Mouse (Mus musculus) hematopoietic stem cell, adult 5-6 weeks (primary cell): Measurements from ENCODE around the gene Whamm. TPM values are rescaled to one million over a fixed set of nuclear protein-coding genes. Genes with fewer than 3 reads are reported as not detected.

Experiments used
- ATAC-seq, 2 experiments: fragments of 125-278 bp in 1 of 2; replicated peaks in 1 of 2; 2 replicates each; pipeline ENCODE4 v1.8.0; 2016 to 2017; ENCODE audit warnings: inconsistent platforms in 2 of 2, mild to moderate bottlenecking in 2 of 2, moderate number of reproducible peaks in 2 of 2, low read depth in 1 of 2, moderate TSS enrichment in 1 of 2; ENCODE audit not compliant: low FRiP score in 2 of 2, poor library complexity in 2 of 2, severe bottlenecking in 2 of 2, insufficient read depth in 1 of 2, low TSS enrichment in 1 of 2
- total RNA-seq: library from RNA; stranded (forward); fragments of 172-1452, 232-1000 nt; gene quantifications from 2 replicates; pipeline ENCODE4 v1.2.3, GENCODE M21; 2017

Gene Whamm
- total RNA-seq = 25.1 and 26.7 TPM in 2 replicates

DNA sequence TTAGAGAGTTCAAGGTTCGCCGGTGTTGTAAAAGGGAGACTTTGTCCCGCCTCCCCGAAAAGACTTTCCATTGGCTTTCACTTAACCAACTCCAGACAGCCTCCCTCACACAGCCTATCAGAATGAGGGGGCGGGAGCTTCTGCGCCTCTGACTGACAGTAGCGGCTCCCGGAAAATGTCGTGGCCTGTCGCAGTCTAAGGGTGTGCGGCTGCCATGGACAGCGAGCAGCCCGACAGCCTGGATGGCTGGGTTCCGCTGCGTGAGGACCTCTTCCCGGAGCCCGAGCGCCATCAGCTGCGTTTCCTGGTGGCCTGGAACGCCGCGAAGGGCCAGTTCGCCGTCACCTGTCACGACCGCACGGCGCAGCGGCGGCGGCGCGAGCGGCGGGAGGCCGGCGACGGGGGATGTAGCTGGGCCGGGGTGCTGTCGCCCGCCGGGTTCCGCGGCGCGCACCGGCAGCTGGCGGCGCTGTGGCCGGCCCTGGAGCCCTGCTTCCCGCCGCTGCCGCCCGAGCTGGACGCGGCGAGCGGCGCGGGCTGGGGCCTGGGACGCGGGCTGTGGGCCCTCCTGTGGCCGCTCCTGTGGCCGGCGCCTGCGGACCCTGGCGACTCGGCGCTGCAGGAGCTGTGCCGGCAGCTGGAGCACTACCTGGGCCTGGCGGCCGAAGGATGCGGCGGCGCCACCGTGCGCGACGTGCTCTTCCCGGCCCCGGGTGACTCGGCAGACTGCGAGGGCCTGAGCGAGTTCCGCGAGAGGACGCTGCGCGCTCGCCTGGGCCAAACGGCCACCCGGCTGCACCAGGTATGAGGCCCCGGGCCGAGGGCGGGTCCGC is at the start of gene Whamm:
TSS of gene Whamm (plus strand) at position 159 of the 833 bp plus-strand sequence.
- ATAC-seq = peak; percentile 98 to 99

DNA sequence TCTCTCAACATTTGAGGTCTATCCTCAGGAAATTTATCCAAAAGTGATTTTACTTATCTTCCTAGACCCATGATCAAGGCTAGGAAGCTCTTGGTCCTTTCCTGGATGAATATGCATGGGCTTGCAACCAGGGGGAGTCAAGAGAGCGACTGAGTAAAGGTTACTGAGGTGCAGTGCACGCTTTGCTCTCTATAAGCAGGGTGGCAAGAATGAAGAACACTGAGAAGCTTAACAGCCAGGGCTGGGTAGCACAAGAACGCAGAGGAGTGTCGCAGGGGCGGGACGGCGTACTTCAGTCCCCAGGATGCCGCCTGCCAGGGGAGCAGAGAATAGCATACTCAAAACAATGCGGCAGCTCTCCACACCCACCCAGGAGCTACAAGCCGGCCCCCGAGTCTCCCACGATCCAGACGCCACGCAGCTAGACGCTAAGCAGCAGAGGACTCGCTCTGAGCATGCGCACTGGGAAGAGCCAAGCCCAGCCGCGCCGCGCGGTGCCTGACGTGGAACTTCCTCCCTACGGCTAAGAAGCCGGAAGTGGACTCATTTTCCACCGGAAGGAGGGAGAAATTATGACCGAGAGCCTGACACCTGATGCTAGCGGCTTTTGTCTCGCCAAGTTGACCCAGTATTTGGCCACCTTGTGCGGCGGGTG is 47.9 kb upstream of the Whamm start:
- ATAC-seq = peak; percentile 91 to 98

DNA sequence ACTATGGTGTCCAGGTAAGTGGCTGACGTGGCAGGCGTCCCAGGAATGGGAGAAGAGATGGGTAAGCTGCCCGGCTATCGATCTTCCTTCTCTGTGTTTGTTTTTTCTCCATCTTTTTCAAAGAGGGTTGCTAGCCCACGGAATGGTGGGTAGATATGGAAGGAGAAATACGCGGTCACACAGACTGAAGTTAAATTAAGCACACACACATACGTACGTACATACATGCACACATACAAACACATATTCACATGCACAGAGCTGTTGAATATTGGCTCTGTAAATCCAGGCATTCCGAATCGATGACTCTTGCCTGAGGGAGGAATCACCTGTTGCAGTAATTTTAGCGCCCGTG is 47.4 kb upstream of the Whamm start:
- no peak for ATAC-seq

DNA sequence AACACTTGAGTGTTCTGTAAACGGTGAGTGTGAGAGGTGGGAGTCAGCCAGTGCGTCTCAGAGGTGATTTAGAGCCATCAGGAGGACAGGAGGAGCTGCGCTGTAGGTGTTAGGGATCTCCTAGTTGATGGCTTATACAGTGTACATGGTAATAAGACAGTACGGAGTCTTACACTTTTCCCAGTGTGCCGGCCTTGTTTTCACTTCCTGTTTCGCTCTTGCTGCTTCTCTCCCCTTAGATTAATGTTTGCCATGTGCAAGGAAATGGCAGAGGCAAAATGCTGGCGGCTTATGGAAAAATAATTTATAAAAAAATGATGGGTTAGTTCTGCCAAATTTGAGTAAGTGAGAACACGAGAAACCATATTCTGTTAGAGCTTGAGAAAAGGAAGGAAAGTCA is 42.1 kb upstream of the Whamm start:
- ATAC-seq = no peak

DNA sequence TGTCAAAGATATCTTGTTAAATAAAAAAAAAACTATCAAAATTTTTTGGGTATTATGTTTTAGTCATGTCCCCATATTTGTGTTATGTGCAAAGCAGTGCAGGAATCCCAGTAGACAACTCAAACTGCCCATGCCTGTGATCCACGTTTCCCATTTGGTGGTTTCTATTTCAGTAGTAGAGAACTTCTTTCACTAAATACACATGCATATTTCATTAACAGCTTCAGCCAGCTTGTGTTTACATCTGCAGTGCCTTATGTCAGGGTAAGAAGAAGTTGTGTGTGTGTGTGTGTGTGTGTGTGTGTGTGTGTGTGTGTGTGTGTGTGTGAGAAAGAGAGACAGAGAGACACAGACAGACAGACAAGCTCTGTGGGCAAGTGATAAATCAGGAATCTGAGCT is 39.6 kb upstream of the Whamm start:
- ATAC-seq = no peak

DNA sequence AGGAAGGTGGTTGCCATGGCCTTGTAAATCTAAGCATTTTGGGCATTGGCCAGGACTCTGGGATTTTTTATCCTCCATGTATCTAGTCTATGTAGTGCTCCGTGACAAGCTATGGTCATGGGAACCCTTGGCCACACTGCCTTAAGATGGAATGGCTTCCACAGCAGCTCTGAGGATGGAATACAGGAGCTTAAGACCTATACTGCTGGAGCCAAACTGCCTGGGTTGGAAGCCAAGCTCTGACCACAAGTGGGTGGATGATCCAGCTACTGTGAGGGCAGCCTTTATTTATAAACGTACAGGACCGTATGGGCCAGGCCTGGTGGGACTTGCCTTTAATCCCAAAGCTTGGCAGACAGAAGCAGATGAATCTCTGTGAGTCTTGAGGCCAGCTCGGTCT is 34.6 kb upstream of the Whamm start:
- ATAC-seq = no peak

DNA sequence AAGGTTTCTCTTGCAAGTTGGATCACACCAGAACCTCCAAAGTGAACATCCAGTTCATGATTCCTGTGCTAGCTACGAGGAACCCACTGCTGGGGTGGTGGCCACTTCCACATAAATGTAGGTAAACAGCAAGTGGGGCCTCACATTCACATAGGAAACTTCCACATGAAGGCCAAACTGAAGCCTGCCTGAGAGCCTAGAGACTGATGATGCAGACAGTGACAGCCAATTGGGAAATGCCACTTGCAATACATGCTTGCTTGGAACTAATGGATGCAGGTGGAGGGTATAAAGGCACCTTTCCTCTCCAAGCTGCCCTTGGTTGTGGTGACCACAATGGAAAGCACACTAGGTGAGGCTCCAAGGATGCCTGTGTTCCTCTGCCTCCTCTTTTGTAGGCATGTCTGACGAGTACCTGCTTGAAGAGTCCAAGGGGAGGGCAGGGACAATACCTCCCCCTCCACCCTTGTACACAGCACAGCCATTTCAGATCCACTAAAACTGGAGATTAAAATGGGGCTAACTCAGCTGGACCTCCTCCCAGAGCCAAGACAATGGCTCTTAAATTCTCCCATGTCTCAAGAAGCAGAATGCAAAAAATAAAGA is 32.9 kb upstream of the Whamm start:
- ATAC-seq = 0 out of 4 replicates have a peak, but pooled peaks of 1 of the 2 experiments have one; percentile 29

DNA sequence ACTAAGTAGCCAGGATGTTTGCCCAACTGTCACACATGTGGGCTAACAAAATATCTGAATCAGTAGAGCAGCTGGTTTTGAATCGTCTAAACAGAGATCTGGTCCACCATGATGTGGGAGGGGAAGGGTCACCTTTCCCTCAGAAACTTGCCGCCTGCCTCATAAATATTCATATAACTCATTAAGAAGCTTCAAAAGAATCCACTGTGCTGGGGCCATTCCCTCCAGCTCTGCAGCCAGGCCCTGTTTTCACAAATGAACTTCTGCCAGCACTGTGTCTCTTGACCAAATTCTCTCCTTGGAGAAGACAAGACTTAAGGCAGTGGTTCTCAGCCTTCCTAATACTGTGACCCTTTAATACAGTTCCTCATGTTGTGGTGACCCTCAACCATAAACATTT is 31.5 kb upstream of the Whamm start:
- no peak for ATAC-seq

DNA sequence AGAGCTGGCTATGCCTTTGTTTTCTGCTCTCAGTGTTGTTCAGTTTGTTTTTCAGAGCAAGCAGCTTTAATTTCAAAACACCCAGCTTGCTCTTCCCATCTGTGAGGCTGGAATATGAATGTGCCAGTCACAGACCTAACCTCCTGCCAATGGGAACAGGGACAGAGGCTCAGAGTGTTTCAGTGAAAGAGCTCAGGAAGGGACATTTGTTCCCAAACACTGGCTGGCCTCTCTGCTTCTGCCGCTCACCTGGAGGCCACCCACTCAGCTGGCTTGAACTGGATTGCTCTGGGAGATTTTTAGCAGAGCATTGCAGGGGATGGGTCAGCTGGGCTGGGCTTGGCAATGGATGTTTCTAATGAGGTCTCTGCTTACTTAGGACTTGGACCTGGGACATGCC is 30.1 kb upstream of the Whamm start:
- ATAC-seq = no peak

DNA sequence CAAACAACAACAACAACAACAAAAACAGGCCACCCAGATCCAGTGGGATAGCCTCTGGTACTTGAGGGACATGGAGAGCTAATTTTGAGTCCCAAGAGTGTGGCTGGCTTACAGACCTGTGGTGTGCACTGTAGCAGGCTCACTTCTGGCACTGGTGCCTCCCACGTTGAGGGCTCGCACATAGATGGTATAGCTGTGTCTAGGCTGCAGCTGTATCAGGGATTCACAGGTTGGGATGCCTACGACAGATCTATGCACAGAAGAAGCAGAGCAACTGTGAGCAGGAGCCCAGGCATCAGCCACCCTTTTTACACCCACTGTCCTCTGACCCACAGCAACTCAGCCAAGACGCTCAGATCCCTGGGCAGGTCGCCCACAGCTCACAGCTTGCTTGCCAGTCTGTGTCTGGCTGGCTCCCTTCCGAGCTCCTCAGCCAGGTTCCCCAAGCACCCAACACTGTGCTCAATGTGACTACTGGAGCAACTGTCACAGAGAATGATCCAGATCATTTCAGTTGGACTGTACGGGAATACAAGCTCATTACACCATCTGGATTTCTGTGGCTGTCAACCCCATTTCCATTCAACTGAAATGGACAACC is 29.0 kb upstream of the Whamm start:
- no peak for ATAC-seq

DNA sequence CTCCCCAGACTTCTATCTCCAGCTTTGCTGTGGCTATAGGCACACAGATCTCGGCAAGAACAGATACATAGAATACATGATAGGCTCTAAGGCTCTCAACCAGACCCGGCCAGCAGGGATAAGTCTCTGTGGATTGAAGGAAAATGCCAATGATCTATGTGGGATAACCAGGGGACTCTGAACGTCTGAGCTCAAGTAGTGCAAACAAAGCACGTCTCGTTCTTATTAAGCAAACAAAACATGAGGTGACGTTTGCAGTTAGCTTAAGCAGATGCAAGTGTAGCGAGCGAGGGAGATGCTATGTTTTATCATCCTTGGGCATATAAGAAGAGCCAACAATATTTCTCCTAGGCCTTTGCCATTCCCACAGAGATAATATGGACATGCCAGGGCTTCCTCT is 28.1 kb upstream of the Whamm start:
- no peak for ATAC-seq

DNA sequence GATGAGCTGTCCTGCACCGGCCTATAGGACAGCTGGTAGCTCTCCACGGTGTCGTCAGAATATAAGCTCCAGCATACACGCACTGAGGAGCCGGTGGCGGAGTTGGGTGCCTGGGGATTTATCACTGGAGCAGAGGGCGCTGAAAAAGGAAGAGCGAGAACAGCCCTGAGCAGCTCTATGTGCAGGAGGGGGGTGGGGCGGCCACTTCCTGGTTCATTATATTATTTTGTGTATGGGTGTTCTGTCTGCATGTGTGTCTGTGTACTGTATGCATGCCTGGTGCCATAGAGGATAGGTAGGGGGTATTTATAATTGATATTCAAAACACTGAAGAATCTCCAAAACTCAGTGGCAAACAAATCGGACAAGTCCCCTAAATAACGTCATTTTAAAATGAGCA is 22.2 kb upstream of the Whamm start:
- no peak for ATAC-seq

DNA sequence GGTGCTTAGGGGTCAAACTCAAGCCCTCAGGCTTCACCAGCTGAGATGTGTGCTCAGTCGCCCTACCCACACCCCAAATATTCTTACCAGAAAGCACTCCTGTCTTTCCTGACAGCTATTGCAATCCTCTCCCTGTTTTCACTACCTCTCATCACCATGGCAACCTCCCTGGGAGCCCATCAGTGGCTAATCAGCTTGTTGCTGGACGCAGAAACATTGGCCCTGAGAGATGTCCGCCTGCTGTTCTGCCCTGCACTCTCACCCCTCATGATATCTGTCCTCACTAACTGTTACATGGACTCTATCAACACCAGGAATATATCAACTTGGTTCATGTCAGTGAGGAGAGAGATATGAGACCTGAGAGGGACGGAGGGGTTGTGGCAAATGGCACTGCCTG is 17.5 kb upstream of the Whamm start:
- no peak for ATAC-seq

DNA sequence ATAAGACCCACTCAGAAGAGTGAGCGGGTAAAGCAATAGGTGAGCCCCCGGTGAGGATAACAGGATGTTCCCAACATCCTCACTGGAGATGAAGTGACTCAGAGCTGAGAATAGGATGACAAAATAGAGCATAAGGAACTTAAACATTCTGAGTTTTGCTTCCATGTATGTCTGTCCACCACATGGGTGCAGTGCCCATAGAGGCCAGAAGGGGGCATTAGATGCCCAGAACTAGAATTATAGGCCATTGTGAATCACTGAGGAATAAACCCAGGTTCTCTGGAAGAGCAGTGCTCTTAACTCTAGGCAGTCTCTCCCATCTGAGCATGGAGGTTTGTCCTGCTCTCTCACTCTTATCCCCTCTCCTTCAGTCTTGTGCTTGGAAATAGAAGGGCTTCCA is 16.7 kb upstream of the Whamm start:
- 0 out of 4 replicates have a peak, but pooled peaks of 1 of the 2 experiments have one; percentile 22 for ATAC-seq

DNA sequence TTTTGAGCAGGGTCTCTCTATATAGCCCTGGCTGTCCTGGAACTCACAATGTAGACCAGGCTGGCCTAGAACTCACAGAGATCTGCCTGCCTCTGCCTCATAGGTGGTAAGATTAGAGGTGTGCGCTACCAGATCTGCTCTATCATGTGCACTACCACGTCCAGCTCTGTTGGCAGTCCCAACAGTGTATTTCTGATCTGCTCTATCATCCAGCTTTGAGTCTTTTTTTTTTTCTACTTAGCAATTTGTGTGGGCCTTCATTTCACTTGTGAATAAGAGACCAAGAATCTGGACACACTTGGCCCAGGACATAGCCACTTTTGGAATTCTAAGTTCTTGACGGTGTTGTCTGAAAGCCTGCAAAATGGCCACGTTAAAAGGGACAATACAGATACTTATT is 14.2 kb upstream of the Whamm start:
- ATAC-seq = no peak

DNA sequence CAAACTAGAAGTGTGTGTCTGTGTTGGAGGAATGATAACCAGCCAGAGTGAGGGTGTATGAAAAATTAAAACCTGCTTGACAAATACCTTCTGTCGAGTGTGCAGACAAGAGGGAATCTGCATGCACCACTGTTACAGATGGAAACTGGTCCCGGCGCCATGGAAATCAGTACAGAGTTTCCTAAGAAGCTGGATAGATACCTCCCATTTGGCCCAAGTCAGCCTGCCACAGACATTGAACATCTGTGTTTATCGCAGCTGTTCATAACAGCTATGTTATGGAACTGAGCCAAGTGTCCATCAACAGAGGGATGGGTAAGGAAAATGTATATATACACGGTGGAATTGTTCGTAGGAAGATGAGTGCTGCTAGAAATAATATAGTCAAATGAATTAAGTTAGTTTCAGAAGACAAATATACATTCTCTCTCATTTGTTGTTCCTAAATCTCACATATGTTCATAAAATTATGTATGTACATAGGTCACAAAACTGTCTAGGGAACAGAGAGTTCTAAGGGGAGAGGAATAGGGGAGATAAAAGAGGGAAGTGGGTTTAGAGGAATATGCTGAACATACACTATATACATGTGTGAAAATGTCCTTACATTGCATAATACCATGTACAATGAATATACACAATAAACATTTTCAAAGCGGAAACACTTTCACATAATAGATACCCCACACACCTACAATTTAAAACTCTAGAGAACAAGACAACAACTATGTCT is 13.6 kb upstream of the Whamm start:
- ATAC-seq = no peak

DNA sequence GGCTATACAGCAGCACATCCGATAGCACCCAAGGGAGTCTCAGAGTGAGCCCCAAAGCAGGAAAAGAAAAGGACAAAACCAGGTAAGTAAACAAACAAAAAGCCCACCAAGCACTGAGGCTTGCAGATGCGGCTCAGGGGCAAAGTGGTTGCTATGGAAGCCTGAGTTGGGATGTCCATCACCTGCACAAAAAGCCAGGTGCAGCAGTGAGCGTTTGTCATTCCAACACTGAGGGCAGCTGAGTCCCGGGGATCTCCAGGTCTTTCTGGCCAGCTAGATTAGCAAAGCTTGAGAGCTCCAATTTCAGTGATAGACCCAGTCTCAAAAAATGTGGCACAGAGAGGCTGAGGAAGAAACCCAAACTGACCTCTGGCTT is 13.1 kb upstream of the Whamm start:
- no peak for ATAC-seq
